Mouse (Mus musculus) liver, postnatal 0 days (tissue): ENCODE results near the gene G530012D18Rik. TPM values are rescaled to one million over a fixed set of nuclear protein-coding genes. Genes with fewer than 3 reads are reported as not detected.
"Not testable (repeated sequence)": the region's sequence is repeated elsewhere in the genome, so short reads cannot be mapped to it uniquely, and the experiment has no call there.

ENCODE experiments used
- ATAC-seq: fragments of 200-750 bp; cut with Nextera tagmentation; 2 replicates; pipeline ENCODE4 v1.8.0; 2017; ENCODE audit warnings: mild to moderate bottlenecking, moderate library complexity
- DNase-seq: peaks from one replicate; pipeline ENCODE4 v3.0.0-alpha.2; 2016
- H3K27ac ChIP-seq: fragments of 300-500 bp; sonication (generic); 2 replicates; pipeline ENCODE4 v1.5.1; 2014; ENCODE audit warnings: antibody characterized with exemption, moderate library complexity, mild to moderate bottlenecking, low read depth
- H3K27me3 ChIP-seq: fragments of 300-500 bp; sonication (generic); 2 replicates; pipeline ENCODE4 v1.6.1; 2014; ENCODE audit warnings: low read length, control low read depth, mixed read lengths; ENCODE audit not compliant: insufficient read depth
- H3K36me3 ChIP-seq: fragments of 300-500 bp; sonication (generic); replicated peaks from 2 replicates; pipeline ENCODE4 v1.6.1; 2014; ENCODE audit warnings: mild to moderate bottlenecking, control low read depth, low read length, moderate library complexity, mixed read lengths; ENCODE audit not compliant: insufficient read depth
- H3K4me1 ChIP-seq: fragments of 300-500 bp; sonication (generic); 2 replicates; pipeline ENCODE4 v1.6.1; 2014; ENCODE audit warnings: antibody characterized with exemption, mild to moderate bottlenecking, control low read depth; ENCODE audit not compliant: insufficient read depth
- H3K4me2 ChIP-seq: fragments of 300-500 bp; sonication (generic); 2 replicates; pipeline ENCODE4 v1.6.1; 2014; ENCODE audit warnings: low read depth, mild to moderate bottlenecking, low read length, moderate library complexity, mixed read lengths
- H3K4me3 ChIP-seq: fragments of 300-500 bp; sonication (generic); 2 replicates; pipeline ENCODE4 v1.5.1; 2014; ENCODE audit warnings: low read depth, low read length
- H3K9ac ChIP-seq: fragments of 300-500 bp; sonication (generic); replicated peaks from 2 replicates; pipeline ENCODE4 v1.6.1; 2014; ENCODE audit warnings: mild to moderate bottlenecking, moderate library complexity
- H3K9me3 ChIP-seq: fragments of 300-500 bp; sonication (generic); 2 replicates; pipeline ENCODE4 v1.6.1; 2016; ENCODE audit warnings: mild to moderate bottlenecking, control low read depth, low read length, mixed read lengths
- CTCF ChIP-seq: sonication (generic); IDR thresholded peaks from 2 replicates; pipeline ENCODE4 v1.5.1; 2016; ENCODE audit warnings: antibody characterized with exemption, low read depth
- EP300 ChIP-seq: IDR thresholded peaks from 2 replicates; pipeline ENCODE4 v1.6.1; 2016; ENCODE audit warnings: antibody characterized with exemption, low read depth, mild to moderate bottlenecking
- WGBS: fragments of 180-500 bp; shearing (Covaris S2); extraction: QIAGEN DNeasy Blood & Tissue Kit; methylation state at CpG from one replicate; pipeline ENCODE4 v1.1.7; 2014; ENCODE audit not compliant: insufficient replicate concordance; 5-methylcytosine and 5-hydroxymethylcytosine counted together
- polyA plus RNA-seq: library from polyadenylated mRNA; unstranded; fragments of >200 nt; fragmentation: Nextera tagmentation; extraction: Ambion mirVana; gene quantifications from 2 replicates; pipeline ENCODE4 v1.2.1, GENCODE M21; 2015

Gene G530012D18Rik
- polyA plus RNA-seq, 1 experiment from 2014 or later, result not detected

GRCm38 (mm10) chr1:85578372-85579010 is 3.0 kb downstream of the G530012D18Rik start:
- H3K9me3 ChIP-seq, H3K4me1 ChIP-seq, H3K4me3 ChIP-seq, H3K9ac ChIP-seq, ATAC-seq, H3K36me3 ChIP-seq, H3K27me3 ChIP-seq, H3K4me2 ChIP-seq, H3K27ac ChIP-seq, DNase-seq: not testable (repeated sequence)
- 46% methylated on average over 2 of the region's 3 CpGs for WGBS
- TF ChIP-seq EP300, result 0 out of 2 replicates have a peak, but pooled peaks have one; percentile 31

GRCm38 (mm10) chr1:85579199-85580147 is 4.0 kb downstream of the G530012D18Rik start:
- not testable (repeated sequence) for H3K4me2 ChIP-seq, H3K9ac ChIP-seq, H3K36me3 ChIP-seq, H3K4me1 ChIP-seq, H3K9me3 ChIP-seq, DNase-seq, ATAC-seq, H3K4me3 ChIP-seq, H3K27me3 ChIP-seq, H3K27ac ChIP-seq
- WGBS, result 64% methylated on average over 6 of the region's 7 CpGs

GRCm38 (mm10) chr1:85580148-85580534 is 4.7 kb downstream of the G530012D18Rik start:
- 58% methylated on average over 2 of the region's 4 CpGs for WGBS
- H3K27ac ChIP-seq, H3K9ac ChIP-seq, H3K4me1 ChIP-seq, DNase-seq, H3K27me3 ChIP-seq, H3K4me3 ChIP-seq, ATAC-seq, H3K4me2 ChIP-seq, H3K36me3 ChIP-seq, H3K9me3 ChIP-seq: not testable (repeated sequence)

GRCm38 (mm10) chr1:85580578-85580977 is 5.1 kb downstream of the G530012D18Rik start:
- not testable (repeated sequence) for DNase-seq, H3K36me3 ChIP-seq, H3K9ac ChIP-seq, H3K4me1 ChIP-seq, H3K4me2 ChIP-seq, H3K9me3 ChIP-seq, H3K4me3 ChIP-seq, ATAC-seq, H3K27me3 ChIP-seq, H3K27ac ChIP-seq
- WGBS, result 63% methylated on average over 3 of the region's 3 CpGs

- TF ChIP-seq CTCF, result 0 out of 2 replicates have a peak, but pooled peaks have one; percentile 44
- H3K27ac ChIP-seq, H3K4me1 ChIP-seq, H3K36me3 ChIP-seq, H3K9me3 ChIP-seq, H3K9ac ChIP-seq, H3K4me3 ChIP-seq, DNase-seq, H3K27me3 ChIP-seq, H3K4me2 ChIP-seq, ATAC-seq: not testable (repeated sequence)
- 25% methylated on average over 5 of the region's 5 CpGs for WGBS
Observed at GRCm38 (mm10) chr1:85581518-85581917, 6.0 kb downstream of the G530012D18Rik start.

- H3K4me3 ChIP-seq, H3K27ac ChIP-seq, DNase-seq, H3K9me3 ChIP-seq, H3K4me2 ChIP-seq, H3K9ac ChIP-seq, H3K36me3 ChIP-seq, H3K27me3 ChIP-seq, ATAC-seq, H3K4me1 ChIP-seq: not testable (repeated sequence)
- WGBS, result 60% methylated on average over 1 of the region's 2 CpGs
Observed at GRCm38 (mm10) chr1:85588697-85589096, 13.2 kb downstream of the G530012D18Rik start.

- H3K27ac ChIP-seq, H3K4me1 ChIP-seq, H3K9ac ChIP-seq, H3K36me3 ChIP-seq, ATAC-seq, H3K4me2 ChIP-seq, H3K27me3 ChIP-seq, H3K9me3 ChIP-seq, H3K4me3 ChIP-seq: not testable (repeated sequence)
- peak; percentile 1 for DNase-seq
- 83% methylated on average over 8 of the region's 8 CpGs for WGBS
Observed at GRCm38 (mm10) chr1:85592526-85592925, 17.1 kb downstream of the G530012D18Rik start.

GRCm38 (mm10) chr1:85598271-85599012 is 23.0 kb downstream of the G530012D18Rik start, which contains the start of gene Sp110:
Gene Sp110, minus strand, starts transcription at chr1:85598817.
- WGBS, result 45% methylated on average over 15 of the region's 17 CpGs
- peak within 1 kb of the TSS; percentile 29; the same call in 1 of the 2 replicates for H3K4me2 ChIP-seq
- DNase-seq, result peak; percentile 22

GRCm38 (mm10) chr1:85600078-85600477 is 24.6 kb downstream of the G530012D18Rik start, which contains the start of gene Sp140:
Gene Sp140, plus strand, starts transcription at chr1:85600378.
- ATAC-seq, H3K36me3 ChIP-seq, H3K27me3 ChIP-seq, DNase-seq, H3K9me3 ChIP-seq, H3K4me1 ChIP-seq: not testable (repeated sequence)
- peak within 1 kb of the TSS; percentile 39 for H3K4me3 ChIP-seq
- peak within 1 kb of the TSS; percentile 59 for H3K27ac ChIP-seq
- H3K4me2 ChIP-seq, result peak within 1 kb of the TSS; percentile 57; the same call in 1 of the 2 replicates
- WGBS, result no CpG with 5 or more reads among the region's 5 CpGs
- 0 out of 2 replicates have a peak within 1 kb of the TSS, but pooled peaks have one; percentile 27 for H3K9ac ChIP-seq

More at GRCm38 (mm10) chr1:85598271-85599012, 23.0 kb downstream of the G530012D18Rik start, which contains the start of gene Sp110:
- H3K9me3 ChIP-seq, H3K27me3 ChIP-seq, H3K36me3 ChIP-seq, H3K9ac ChIP-seq, H3K27ac ChIP-seq, H3K4me1 ChIP-seq, ATAC-seq: not testable (repeated sequence)
- H3K4me3 ChIP-seq, result peak within 1 kb of the TSS; percentile 36
